Comparison of ENCODE assay signal across 20 mouse cellular contexts in genomic region chr11:50322345-50322744, GRCm38 (mm10). TPM values are rescaled to one million over a fixed set of nuclear protein-coding genes. Genes with fewer than 3 reads are reported as not detected.
A peak's percentile ranks its signal among the peaks of the same experiment; 100 is the strongest.
DNase-seq lines count a peak whose midpoint lies in the region; ATAC-seq and TF ChIP-seq lines count a peak whose summit lies in the region.
"Had no signal": no experiment of that assay in that cellular context is flagged by ENCODE, and none has a peak within 500 bp of the region (broad histone marks: within the 10 kb centered on the region; RNA-seq: fewer than 3 reads in every experiment).

No protein-coding gene starts in this region.

- peaks cover 20% of the 10 kb centered on the region for H3K4me1 ChIP-seq in intestine, embryonic 14.5 days (replicated peaks; ENCODE audit: control insufficient read depth, insufficient read depth, low read length)
- no peaks in the 10 kb centered on the region for H3K4me1 ChIP-seq in intestine, postnatal 0 days (replicated peaks; ENCODE audit: control insufficient read depth, insufficient read depth, low read length)
- peaks cover 68% of the 10 kb centered on the region for H3K4me1 ChIP-seq in E14TG2a.4 (replicated peaks; ENCODE audit: low read depth, low read length)
- H3K4me1 ChIP-seq in MEL (ENCODE audit: control insufficient read depth in 1 of 2, insufficient read depth in 2 of 2, low read length in 2 of 2): peaks cover 14 to 20% of the 10 kb centered on the region in 2 experiments
- H3K4me1 ChIP-seq in liver, embryonic 14.5 days (replicated peaks; ENCODE audit: control insufficient read depth in 2 of 2, insufficient read depth in 2 of 2, low read length in 1 of 2): peaks cover 23 to 24% of the 10 kb centered on the region in 2 experiments

- no peak for DNase-seq in intestine, embryonic 14.5 days (ENCODE audit: low spot score)
- no peak for DNase-seq in MEL (ENCODE audit: low read depth, low spot score)
- DNase-seq in liver, embryonic 14.5 days (ENCODE audit: low read depth in 3 of 3, low spot score in 3 of 3): no peak
- DNase-seq in MN1 (ENCODE audit: low spot score): no peak
- DNase-seq in cerebellum, adult 8-10 months: no peak
- DNase-seq: heart, adult 11 months; kidney, adult 18-20 months; kidney, postnatal 25 days; lung, adult 2 months; right cerebral cortex, adult 18-20 months had no signal

- H3K79me2 ChIP-seq in MEL (ENCODE audit: control insufficient read depth, insufficient read depth, low read length, poor library complexity): peaks cover 78% of the 10 kb centered on the region

- no peak for TF ChIP-seq RAD21 in MEL (IDR thresholded peaks at IDR 0.05; ENCODE audit: low read depth, low read length)

- TF ChIP-seq CTCF in intestine, postnatal 0 days (IDR thresholded peaks at IDR 0.05; ENCODE audit: low read depth): no peak
- TF ChIP-seq CTCF in E14TG2a.4 (conservative IDR thresholded peaks at IDR 0.05; ENCODE audit: low read length): no peak
- no peak for TF ChIP-seq CTCF in MEL (IDR thresholded peaks at IDR 0.05 in 2 of 3, conservative IDR thresholded peaks at IDR 0.05 in 1 of 3; ENCODE audit: control insufficient read depth in 1 of 3, insufficient read depth in 1 of 3, low read depth in 2 of 3, low read length in 3 of 3, poor library complexity in 1 of 3, severe bottlenecking in 1 of 3)
- TF ChIP-seq CTCF in liver, embryonic 14.5 days (IDR thresholded peaks at IDR 0.05; ENCODE audit: low read depth): no peak

- no peak; a peak in 1 of 4 replicates for TF ChIP-seq POLR2A in MEL (IDR thresholded peaks at IDR 0.05; ENCODE audit: control insufficient read depth in 1 of 2, insufficient read depth in 1 of 2, low read depth in 1 of 2, low read length in 2 of 2, poor library complexity in 1 of 2)

- no peaks in the 10 kb centered on the region for H3K27me3 ChIP-seq in intestine, embryonic 14.5 days (replicated peaks; ENCODE audit: control insufficient read depth, insufficient read depth, low read length)
- no peaks in the 10 kb centered on the region for H3K27me3 ChIP-seq in intestine, postnatal 0 days (replicated peaks; ENCODE audit: control insufficient read depth, insufficient read depth, low read length)
- H3K27me3 ChIP-seq in E14TG2a.4 (ENCODE audit: insufficient read depth, low read length) (no peaks in the 10 kb centered on the region), MEL (ENCODE audit: control insufficient read depth in 1 of 2, insufficient read depth in 2 of 2, low read length in 2 of 2) (no peaks in the 10 kb centered on the region)
- H3K27me3 ChIP-seq in liver, embryonic 14.5 days (ENCODE audit: control insufficient read depth, insufficient read depth, low read length): no peaks in the 10 kb centered on the region
- H3K27me3 ChIP-seq: embryonic facial prominence, embryonic 12.5 days; forebrain, embryonic 12.5 days; Patski; stomach, embryonic 15.5 days had no signal

- no peak overlapping the region for H3K9ac ChIP-seq in intestine, embryonic 14.5 days (ENCODE audit: low read length)
- no peak overlapping the region for H3K9ac ChIP-seq in intestine, postnatal 0 days (ENCODE audit: low read depth, low read length)
- H3K9ac ChIP-seq in MEL (ENCODE audit: control insufficient read depth, low read depth, low read length, poor library complexity, severe bottlenecking): peak overlapping the region; percentile 37
- peak overlapping the region; percentile 50; the same call in 1 of the 2 replicates for H3K9ac ChIP-seq in liver, embryonic 14.5 days (replicated peaks)
- H3K9ac ChIP-seq: embryonic facial prominence, embryonic 12.5 days; forebrain, embryonic 12.5 days; stomach, embryonic 15.5 days had no signal

- TF ChIP-seq EP300 in MEL (IDR thresholded peaks at IDR 0.05; ENCODE audit: low read depth in 1 of 2, low read length in 2 of 2): no peak
- no peak for TF ChIP-seq EP300 in liver, embryonic 14.5 days (IDR thresholded peaks at IDR 0.05; ENCODE audit: low read depth)

- H3K27ac ChIP-seq in intestine, embryonic 14.5 days (ENCODE audit: low read depth): no peak overlapping the region
- H3K27ac ChIP-seq in intestine, postnatal 0 days (ENCODE audit: low read depth, low read length): no peak overlapping the region
- H3K27ac ChIP-seq in MEL (ENCODE audit: control insufficient read depth, low read depth, low read length): no peak overlapping the region
- H3K27ac ChIP-seq in liver, embryonic 14.5 days: 0 out of 2 replicates have a peak overlapping the region, but pooled peaks have one; percentile 17
- H3K27ac ChIP-seq: embryonic facial prominence, embryonic 12.5 days; forebrain, embryonic 12.5 days; stomach, embryonic 15.5 days had no signal

- H3K36me3 ChIP-seq in intestine, embryonic 14.5 days (ENCODE audit: control insufficient read depth, insufficient read depth, low read length): peaks cover 10% of the 10 kb centered on the region
- H3K36me3 ChIP-seq in intestine, postnatal 0 days (ENCODE audit: control insufficient read depth, insufficient read depth): no peaks in the 10 kb centered on the region; the same call in 1 of the 2 replicates
- H3K36me3 ChIP-seq in E14TG2a.4 (ENCODE audit: insufficient read depth, low read length) (peaks cover 67% of the 10 kb centered on the region), MEL (ENCODE audit: control insufficient read depth in 1 of 2, insufficient read depth in 2 of 2, low read length in 2 of 2) (peaks cover 37 to 69% of the 10 kb centered on the region in 2 experiments)
- H3K36me3 ChIP-seq in liver, embryonic 14.5 days (replicated peaks; ENCODE audit: control insufficient read depth, insufficient read depth, low read depth): peaks cover 16% of the 10 kb centered on the region

- no peak overlapping the region for H3K4me3 ChIP-seq in intestine, embryonic 14.5 days (ENCODE audit: low read depth, low read length)
- no peak overlapping the region for H3K4me3 ChIP-seq in intestine, postnatal 0 days (ENCODE audit: low read depth, low read length)
- H3K4me3 ChIP-seq in E14TG2a.4 (replicated peaks; ENCODE audit: low read length) (peak overlapping the region; percentile 95; the same call in 1 of the 2 replicates), MEL (ENCODE audit: control insufficient read depth in 1 of 2, insufficient read depth in 1 of 2, low read depth in 2 of 2, low read length in 2 of 2) (peak overlapping the region in 1 of 2 experiments; percentile 1; a peak in 1 of 4 replicates)
- H3K4me3 ChIP-seq in liver, embryonic 14.5 days (ENCODE audit: insufficient read depth in 1 of 2, low read depth in 2 of 2, low read length in 2 of 2): peak overlapping the region in 1 of 2 experiments; percentile 91; a peak in 2 of 4 replicates
- H3K4me3 ChIP-seq: embryonic facial prominence, embryonic 12.5 days; forebrain, embryonic 12.5 days; stomach, embryonic 15.5 days had no signal

- H3K9me3 ChIP-seq in intestine, embryonic 14.5 days (ENCODE audit: control insufficient read depth, low read length): no peaks in the 10 kb centered on the region
- no peaks in the 10 kb centered on the region for H3K9me3 ChIP-seq in intestine, postnatal 0 days (ENCODE audit: control insufficient read depth)
- no peaks in the 10 kb centered on the region for H3K9me3 ChIP-seq in E14TG2a.4 (ENCODE audit: low read length)
- H3K9me3 ChIP-seq in MEL (replicated peaks; ENCODE audit: insufficient read depth, low read length): no peaks in the 10 kb centered on the region
- H3K9me3 ChIP-seq in liver, embryonic 14.5 days (ENCODE audit: control insufficient read depth, low read length): no peaks in the 10 kb centered on the region
- H3K9me3 ChIP-seq: embryonic facial prominence, embryonic 12.5 days; forebrain, embryonic 12.5 days; stomach, embryonic 15.5 days had no signal

- peak overlapping the region; percentile 11; the same call in 1 of the 2 replicates for H3K4me2 ChIP-seq in intestine, embryonic 14.5 days (ENCODE audit: low read length)
- H3K4me2 ChIP-seq in intestine, postnatal 0 days (replicated peaks; ENCODE audit: low read depth): no peak overlapping the region
- peak overlapping the region; percentile 85 for H3K4me2 ChIP-seq in liver, embryonic 14.5 days (ENCODE audit: low read depth)
- H3K4me2 ChIP-seq: forebrain, embryonic 12.5 days had no signal

- no peak for ATAC-seq in intestine, embryonic 14.5 days (replicated peaks; ENCODE audit: low FRiP score, low TSS enrichment, low read depth)
- ATAC-seq in intestine, postnatal 0 days: no peak
- no peak for ATAC-seq in liver, embryonic 14.5 days (ENCODE audit: insufficient read depth)
- ATAC-seq: CD4-positive, CD25-positive, alpha-beta regulatory T cell, adult 4 months; Patski had no signal

RNA-seq across cellular contexts. Expression of gene Canx, which starts 3.1 kb away (rescaled TPM):
- 246 and 259 TPM in 2 replicates for polyA plus RNA-seq in intestine, embryonic 14.5 days (2014; fragmentation: Nextera tagmentation; extraction: Ambion mirVana)
- 181 and 187 TPM in 2 replicates for polyA plus RNA-seq in intestine, postnatal 0 days (2015; fragmentation: Nextera tagmentation; extraction: Ambion mirVana)
- total RNA-seq in MEL (2012; rRNA removed): 785 and 867 TPM in 2 replicates
- 100 to 1,000 TPM; 390 to 464 TPM for polyA plus RNA-seq in MEL (2012; ENCODE audit: insufficient read depth in 1 of 2, insufficient read length in 2 of 2, low read depth in 1 of 2, low replicate concordance in 2 of 2, missing spikeins in 1 of 2)
- polyA plus RNA-seq in liver, embryonic 14.5 days (2012; rRNA removed): 55.3 and 91.6 TPM in 2 replicates
- 136 and 143 TPM in 2 replicates for polyA plus RNA-seq in liver, embryonic 14.5 days (2014; fragmentation: Nextera tagmentation; extraction: Ambion mirVana)

RNA-seq across cellular contexts. Expression of gene Maml1, which starts 30.2 kb away (rescaled TPM):
- polyA plus RNA-seq in intestine, embryonic 14.5 days (2014; fragmentation: Nextera tagmentation; extraction: Ambion mirVana): 8.5 and 9.1 TPM in 2 replicates
- polyA plus RNA-seq in intestine, postnatal 0 days (2015; fragmentation: Nextera tagmentation; extraction: Ambion mirVana): 2.5 and 2.6 TPM in 2 replicates
- total RNA-seq in MEL (2012; rRNA removed): 3.8 and 4.5 TPM in 2 replicates
- polyA plus RNA-seq in MEL (2012; ENCODE audit: insufficient read depth in 1 of 2, insufficient read length in 2 of 2, low read depth in 1 of 2, low replicate concordance in 2 of 2, missing spikeins in 1 of 2): 10 to 100 TPM in 1 of 2 experiments, not detected in 1; 12.6 TPM
- 3.3 and 3.4 TPM in 2 replicates for polyA plus RNA-seq in liver, embryonic 14.5 days (2012; rRNA removed)
- 1.9 and 2.5 TPM in 2 replicates for polyA plus RNA-seq in liver, embryonic 14.5 days (2014; fragmentation: Nextera tagmentation; extraction: Ambion mirVana)

RNA-seq across cellular contexts. Expression of gene Cby3, which starts 31.9 kb away (rescaled TPM):
- 0.27 TPM in 2 replicates for polyA plus RNA-seq in intestine, embryonic 14.5 days (2014; fragmentation: Nextera tagmentation; extraction: Ambion mirVana)
- 0.17 and 0.30 TPM in 2 replicates for polyA plus RNA-seq in intestine, postnatal 0 days (2015; fragmentation: Nextera tagmentation; extraction: Ambion mirVana)
- total RNA-seq in MEL (2012; rRNA removed): 0.23 and 0.42 TPM in 2 replicates
- under 1 TPM in 1 of 2 experiments, not detected in 1; 0.31 TPM for polyA plus RNA-seq in MEL (2012; ENCODE audit: insufficient read depth in 1 of 2, insufficient read length in 2 of 2, low read depth in 1 of 2, low replicate concordance in 2 of 2, missing spikeins in 1 of 2)
- polyA plus RNA-seq in liver, embryonic 14.5 days (2012; rRNA removed): 0.08 TPM in 1 of 2 replicates, not detected in the other
- not detected in 2 replicates for polyA plus RNA-seq in liver, embryonic 14.5 days (2014; fragmentation: Nextera tagmentation; extraction: Ambion mirVana)
- total RNA-seq: heart, postnatal 25 days; layer of hippocampus, postnatal 14 days; left cerebral cortex, postnatal 14 days had no signal
- polyA plus RNA-seq: CD4-positive, CD25-positive, alpha-beta regulatory T cell, adult 4 months; forebrain, embryonic 12.5 days; Patski had no signal

RNA-seq across cellular contexts. Expression of gene Hnrnph1, which starts 54.4 kb away (rescaled TPM):
- 411 and 475 TPM in 2 replicates for polyA plus RNA-seq in intestine, embryonic 14.5 days (2014; fragmentation: Nextera tagmentation; extraction: Ambion mirVana)
- 111 and 112 TPM in 2 replicates for polyA plus RNA-seq in intestine, postnatal 0 days (2015; fragmentation: Nextera tagmentation; extraction: Ambion mirVana)
- total RNA-seq in MEL (2012; rRNA removed): 227 and 232 TPM in 2 replicates
- 100 to 1,000 TPM; 425 to 552 TPM for polyA plus RNA-seq in MEL (2012; ENCODE audit: insufficient read depth in 1 of 2, insufficient read length in 2 of 2, low read depth in 1 of 2, low replicate concordance in 2 of 2, missing spikeins in 1 of 2)
- 163 and 200 TPM in 2 replicates for polyA plus RNA-seq in liver, embryonic 14.5 days (2012; rRNA removed)
- 101 and 120 TPM in 2 replicates for polyA plus RNA-seq in liver, embryonic 14.5 days (2014; fragmentation: Nextera tagmentation; extraction: Ambion mirVana)

Comparison
In these comparisons a context has a peak if more than half of its experiments do, and no peak if none do; other contexts are left out.
1. H3K9ac ChIP-seq: peak in MEL (single experiment) and liver, embryonic 14.5 days (single experiment); none in intestine, embryonic 14.5 days (single experiment) and intestine, postnatal 0 days (single experiment).